Mouse (Mus musculus): ENCODE measurements at regions not wholly inside any gene's neighbourhood (a gene's known extent, or its start where the extent isn't known, plus 50 kb on each side); places are given as distances from the start of the nearest gene placed in this dataset.

DNA sequence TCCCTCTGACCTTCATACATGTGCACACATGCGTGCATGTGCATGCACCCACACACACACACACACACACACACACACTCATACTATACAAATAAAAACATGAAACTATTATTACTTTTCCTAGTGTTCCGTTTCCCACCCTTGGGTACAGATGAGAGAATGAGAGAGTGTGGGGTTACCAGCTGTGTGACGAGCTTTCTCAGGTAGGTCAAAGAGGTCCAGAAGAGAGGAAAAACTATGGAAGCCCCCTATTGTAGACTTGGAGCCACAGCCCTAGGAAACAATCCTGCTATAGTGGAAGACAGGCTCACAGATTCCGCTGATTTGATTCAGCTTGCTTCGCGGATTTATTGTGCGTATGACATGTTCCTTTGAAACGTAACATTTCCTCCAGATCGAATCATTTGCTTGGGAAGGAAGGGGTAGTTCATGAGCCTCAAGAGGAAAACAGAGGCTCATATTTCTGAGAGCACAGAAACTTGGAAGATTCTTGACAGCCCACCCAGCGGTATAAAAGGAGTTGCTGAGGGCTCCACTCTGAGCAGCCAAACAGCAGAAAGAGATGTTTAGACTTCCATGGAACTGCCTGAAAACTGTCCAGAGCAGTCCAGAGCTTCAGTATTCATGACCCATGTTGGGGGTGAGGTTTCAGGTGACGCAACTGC is 2486.9 kb upstream of the 5930422O12Rik start:
- Histone ChIP-seq H3K79me2 (ENCODE audit: control insufficient read depth, insufficient read depth) (no peaks in the 10 kb centered on the region), H3K36me3 (ENCODE audit: control insufficient read depth, insufficient read depth) (no peaks in the 10 kb centered on the region), H3K4me2 (ENCODE audit: low read depth) (no peak overlapping the region), H3ac (ENCODE audit: control insufficient read depth, insufficient read length) (no peak overlapping the region), H3K4me3 (no peak overlapping the region), H3K27me3 (ENCODE audit: control insufficient read depth, insufficient read depth, insufficient read length) (no peaks in the 10 kb centered on the region)
- no peak for TF ChIP-seq USF1 (IDR thresholded peaks at IDR 0.05; ENCODE audit: low read depth)
- TF ChIP-seq SRF (IDR thresholded peaks at IDR 0.05; ENCODE audit: control insufficient read depth, insufficient read length, low read depth) = no peak
- no peak for TF ChIP-seq MYOG (IDR thresholded peaks at IDR 0.05; ENCODE audit: control insufficient read depth in 1 of 3, insufficient read depth in 1 of 3, insufficient read length in 2 of 3, low read depth in 2 of 3)
- no peak for TF ChIP-seq REST (IDR thresholded peaks at IDR 0.05; ENCODE audit: insufficient read depth, insufficient read length)
- no peak for TF ChIP-seq TCF3 (IDR thresholded peaks at IDR 0.05; ENCODE audit: insufficient read length, low read depth)
- TF ChIP-seq CEBPB (IDR thresholded peaks at IDR 0.05; ENCODE audit: insufficient read depth, poor library complexity, severe bottlenecking) = no peak
- TF ChIP-seq E2F4 (IDR thresholded peaks at IDR 0.05; ENCODE audit: insufficient read depth) = no peak
- no peak for TF ChIP-seq POLR2AphosphoS2 (IDR thresholded peaks at IDR 0.05; ENCODE audit: insufficient read length, low read depth)
- TF ChIP-seq MAX (IDR thresholded peaks at IDR 0.05; ENCODE audit: low read depth) = no peak
- no peak for TF ChIP-seq POLR2A (IDR thresholded peaks at IDR 0.05; ENCODE audit: insufficient read length, low read depth)
- TF ChIP-seq TCF12 (IDR thresholded peaks at IDR 0.05; ENCODE audit: insufficient read depth, poor library complexity, severe bottlenecking) = no peak
- TF ChIP-seq MYOD1 (IDR thresholded peaks at IDR 0.05; ENCODE audit: control insufficient read depth in 1 of 3, insufficient read length in 2 of 3, low read depth in 2 of 3) = no peak

DNA sequence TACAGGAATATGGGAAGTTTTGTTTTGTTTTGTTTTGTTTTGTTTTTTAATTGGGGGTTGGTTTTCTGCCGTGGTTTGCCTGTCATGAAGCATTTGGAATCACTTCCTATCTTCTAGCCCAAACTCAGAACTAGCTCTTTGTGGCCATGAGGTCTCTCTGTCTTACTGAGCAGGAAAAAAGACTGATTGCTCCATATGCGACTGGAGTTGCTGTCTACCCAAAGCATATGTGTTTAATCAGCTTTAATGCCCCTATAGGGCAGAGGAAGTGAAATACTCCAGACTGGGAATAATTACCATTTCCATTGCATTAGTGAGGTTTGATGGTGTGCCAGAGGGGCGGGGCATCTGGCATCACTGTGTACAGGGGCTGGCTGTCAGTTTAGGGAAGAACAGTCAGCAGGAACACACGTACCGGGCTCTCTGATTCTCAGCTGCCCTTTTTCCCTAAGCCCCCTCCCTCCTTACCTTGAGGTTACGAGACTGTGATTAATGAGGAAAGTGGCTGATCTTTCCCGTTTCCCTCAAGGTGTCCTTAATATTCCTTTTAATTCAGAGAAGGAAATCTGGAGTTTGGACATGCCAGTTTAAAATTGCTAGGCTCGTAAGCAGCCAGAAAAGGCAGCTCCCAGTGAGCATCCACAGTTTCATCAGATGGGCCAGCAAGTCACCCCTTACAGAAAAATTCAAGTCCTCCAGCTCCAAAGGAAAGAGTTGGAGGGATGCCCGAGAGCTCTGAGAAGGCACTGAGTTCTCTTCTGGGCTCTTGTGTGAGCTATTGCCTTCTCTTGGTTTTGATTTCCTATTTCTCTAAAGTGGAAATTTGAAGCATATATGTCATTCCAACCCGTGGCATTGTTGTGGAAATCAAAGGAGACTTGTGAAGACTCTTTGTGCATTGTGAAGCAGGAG is 2482.1 kb upstream of the 5930422O12Rik start:
- H3K4me2 ChIP-seq (ENCODE audit: low read depth) = no peak overlapping the region
- no peak overlapping the region for H3K4me3 ChIP-seq
- H3ac ChIP-seq (ENCODE audit: control insufficient read depth, insufficient read length) = no peak overlapping the region
- H3K36me3 ChIP-seq (ENCODE audit: control insufficient read depth, insufficient read depth) = no peaks in the 10 kb centered on the region
- H3K79me2 ChIP-seq (ENCODE audit: control insufficient read depth, insufficient read depth) = no peaks in the 10 kb centered on the region
- TF ChIP-seq MYOD1 (IDR thresholded peaks at IDR 0.05; ENCODE audit: control insufficient read depth in 1 of 3, insufficient read length in 2 of 3, low read depth in 2 of 3) = no peak
- no peak for TF ChIP-seq REST (IDR thresholded peaks at IDR 0.05; ENCODE audit: insufficient read depth, insufficient read length)
- TF ChIP-seq CEBPB (IDR thresholded peaks at IDR 0.05; ENCODE audit: insufficient read depth, poor library complexity, severe bottlenecking) = no peak
- no peak for TF ChIP-seq POLR2A (IDR thresholded peaks at IDR 0.05; ENCODE audit: insufficient read length, low read depth)
- no peak for TF ChIP-seq MAX (IDR thresholded peaks at IDR 0.05; ENCODE audit: low read depth)
- TF ChIP-seq TCF3 (IDR thresholded peaks at IDR 0.05; ENCODE audit: insufficient read length, low read depth) = no peak
- no peak for TF ChIP-seq USF1 (IDR thresholded peaks at IDR 0.05; ENCODE audit: low read depth)
- TF ChIP-seq POLR2AphosphoS2 (IDR thresholded peaks at IDR 0.05; ENCODE audit: insufficient read length, low read depth) = no peak
- no peak for TF ChIP-seq TCF12 (IDR thresholded peaks at IDR 0.05; ENCODE audit: insufficient read depth, poor library complexity, severe bottlenecking)
- no peak for TF ChIP-seq E2F4 (IDR thresholded peaks at IDR 0.05; ENCODE audit: insufficient read depth)
- no peak for TF ChIP-seq MYOG (IDR thresholded peaks at IDR 0.05; ENCODE audit: control insufficient read depth in 1 of 3, insufficient read depth in 1 of 3, insufficient read length in 2 of 3, low read depth in 2 of 3)
- TF ChIP-seq SRF (IDR thresholded peaks at IDR 0.05; ENCODE audit: control insufficient read depth, insufficient read length, low read depth) = no peak
- no peaks in the 10 kb centered on the region for H3K27me3 ChIP-seq (ENCODE audit: control insufficient read depth, insufficient read depth, insufficient read length)

DNA sequence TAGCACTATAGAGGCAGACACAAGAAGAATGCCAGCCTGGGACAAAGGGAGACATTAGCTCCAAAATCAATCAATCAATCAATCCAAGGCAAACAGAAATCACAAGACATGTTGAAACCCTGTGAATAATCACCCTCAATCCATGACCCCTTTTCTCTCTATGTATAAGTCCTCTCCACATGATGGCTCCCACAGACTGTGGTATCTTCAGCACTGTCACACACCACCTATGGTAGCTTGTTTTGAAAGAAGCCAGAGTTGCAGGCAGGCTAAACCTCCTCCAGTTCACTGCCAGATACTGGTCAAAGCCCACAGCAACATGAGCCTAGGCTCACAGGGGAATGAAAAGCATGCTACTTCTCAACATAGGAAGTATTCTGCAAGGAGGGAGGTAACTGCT is 2475.7 kb upstream of the 5930422O12Rik start:
- H3K27me3 ChIP-seq (ENCODE audit: control insufficient read depth, insufficient read depth, insufficient read length) = no peaks in the 10 kb centered on the region
- H3K79me2 ChIP-seq (ENCODE audit: control insufficient read depth, insufficient read depth) = no peaks in the 10 kb centered on the region
- no peaks in the 10 kb centered on the region for H3K36me3 ChIP-seq (ENCODE audit: control insufficient read depth, insufficient read depth)
- TF ChIP-seq MAX (IDR thresholded peaks at IDR 0.05; ENCODE audit: low read depth) = no peak
- no peak for TF ChIP-seq POLR2AphosphoS2 (IDR thresholded peaks at IDR 0.05; ENCODE audit: insufficient read length, low read depth)
- TF ChIP-seq SRF (IDR thresholded peaks at IDR 0.05; ENCODE audit: control insufficient read depth, insufficient read length, low read depth) = no peak
- no peak for TF ChIP-seq REST (IDR thresholded peaks at IDR 0.05; ENCODE audit: insufficient read depth, insufficient read length)
- no peak for TF ChIP-seq TCF3 (IDR thresholded peaks at IDR 0.05; ENCODE audit: insufficient read length, low read depth)
- no peak for TF ChIP-seq MYOD1 (IDR thresholded peaks at IDR 0.05; ENCODE audit: control insufficient read depth in 1 of 3, insufficient read length in 2 of 3, low read depth in 2 of 3)
- H3K4me2 ChIP-seq (ENCODE audit: low read depth) = no peak overlapping the region
- no peak overlapping the region for H3ac ChIP-seq (ENCODE audit: control insufficient read depth, insufficient read length)
- H3K4me3 ChIP-seq = no peak overlapping the region

DNA sequence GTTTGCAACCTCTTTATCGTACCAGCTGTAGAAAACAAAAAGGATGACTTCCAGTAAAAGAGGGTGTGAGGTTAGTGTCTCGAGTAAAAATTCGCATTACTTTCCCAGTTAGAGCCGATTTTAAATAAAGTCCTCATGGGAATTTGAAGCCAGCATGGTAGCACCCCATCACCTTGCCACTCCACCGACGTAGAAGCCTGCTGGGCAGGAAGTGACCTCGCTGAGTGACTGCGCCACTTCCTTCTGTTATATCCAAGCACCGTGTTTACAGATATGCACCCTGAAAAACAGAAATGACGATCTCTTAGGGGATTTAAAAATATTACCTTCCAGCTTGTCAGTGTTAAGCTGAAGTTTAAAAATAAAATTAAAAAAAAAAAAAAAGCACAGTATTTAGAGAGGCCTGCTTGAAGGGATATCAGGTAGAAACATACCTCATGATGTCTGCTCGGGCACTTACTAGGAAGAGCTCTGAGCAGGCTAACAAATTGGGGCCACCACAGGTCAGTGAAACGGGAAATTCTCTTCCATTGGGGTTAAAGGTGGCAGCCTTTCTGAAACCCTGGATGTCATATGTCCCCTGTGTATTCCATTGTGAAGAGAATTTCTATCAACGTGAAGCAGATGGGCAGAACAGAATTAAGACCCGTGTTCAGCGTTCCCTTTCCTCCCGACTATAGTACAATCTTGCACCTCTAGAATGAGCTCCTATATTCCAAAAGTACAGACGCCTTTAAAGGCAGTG is 2468.9 kb upstream of the 5930422O12Rik start:
- no peak overlapping the region for H3K4me2 ChIP-seq (ENCODE audit: low read depth)
- no peak overlapping the region for H3K4me3 ChIP-seq
- no peaks in the 10 kb centered on the region for H3K27me3 ChIP-seq (ENCODE audit: control insufficient read depth, insufficient read depth, insufficient read length)
- H3K79me2 ChIP-seq (ENCODE audit: control insufficient read depth, insufficient read depth) = no peaks in the 10 kb centered on the region
- TF ChIP-seq SRF (IDR thresholded peaks at IDR 0.05; ENCODE audit: control insufficient read depth, insufficient read length, low read depth) (no peak), MYOG (IDR thresholded peaks at IDR 0.05; ENCODE audit: control insufficient read depth in 1 of 3, insufficient read depth in 1 of 3, insufficient read length in 2 of 3, low read depth in 2 of 3) (no peak), MYOD1 (IDR thresholded peaks at IDR 0.05; ENCODE audit: control insufficient read depth in 1 of 3, insufficient read length in 2 of 3, low read depth in 2 of 3) (no peak), USF1 (IDR thresholded peaks at IDR 0.05; ENCODE audit: low read depth) (no peak), MAX (IDR thresholded peaks at IDR 0.05; ENCODE audit: low read depth) (no peak), POLR2AphosphoS2 (IDR thresholded peaks at IDR 0.05; ENCODE audit: insufficient read length, low read depth) (no peak), E2F4 (IDR thresholded peaks at IDR 0.05; ENCODE audit: insufficient read depth) (no peak), CEBPB (IDR thresholded peaks at IDR 0.05; ENCODE audit: insufficient read depth, poor library complexity, severe bottlenecking) (no peak), REST (IDR thresholded peaks at IDR 0.05; ENCODE audit: insufficient read depth, insufficient read length) (no peak), POLR2A (IDR thresholded peaks at IDR 0.05; ENCODE audit: insufficient read length, low read depth) (no peak), TCF12 (IDR thresholded peaks at IDR 0.05; ENCODE audit: insufficient read depth, poor library complexity, severe bottlenecking) (no peak)
- no peak overlapping the region for H3ac ChIP-seq (ENCODE audit: control insufficient read depth, insufficient read length)
- H3K36me3 ChIP-seq (ENCODE audit: control insufficient read depth, insufficient read depth) = no peaks in the 10 kb centered on the region
